Mouse (Mus musculus) retina, embryonic 14.5 days (tissue): Measurements from ENCODE around the gene Mia2.
"Not testable (repeated sequence)": the region's sequence is repeated elsewhere in the genome, so short reads cannot be mapped to it uniquely, and the experiment has no call there.

Experiments
- DNase-seq: peaks from one replicate; pipeline ENCODE4 v3.0.0-alpha.2; 2015; ENCODE audit warnings: low spot score

The Mia2 gene

DNA sequence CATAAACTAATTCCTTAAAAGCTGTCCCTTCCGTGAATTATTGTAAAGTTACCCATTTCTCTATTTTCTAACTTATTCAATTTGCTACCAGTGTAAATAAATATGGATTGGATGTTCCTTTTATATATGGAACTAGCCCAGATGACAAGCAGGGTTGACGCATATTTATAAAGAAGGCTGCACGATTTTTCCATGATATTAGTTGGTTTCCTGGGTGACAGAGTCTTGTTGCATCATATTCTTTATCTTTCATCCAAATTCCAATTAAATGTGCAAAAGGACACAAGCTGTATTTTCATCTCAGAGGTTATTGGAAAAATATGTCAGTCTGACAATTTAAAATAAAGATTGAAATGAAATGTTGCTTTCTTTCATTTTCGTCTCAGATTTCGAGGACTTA lies 142.8 kb downstream of the Mia2 start:
- DNase-seq: no peak

GRCm38 (mm10) chr12:59241031-59241430 lies 145.4 kb downstream of the Mia2 start:
- DNase-seq: not testable (repeated sequence)
